Mouse (Mus musculus) hindbrain, embryonic 11.5 days (tissue): ENCODE results near the gene Hgd. TPM values are rescaled to one million over a fixed set of nuclear protein-coding genes. Genes with fewer than 3 reads are reported as not detected.

Source experiments
- ATAC-seq: fragments of 200-750 bp; cut with Nextera tagmentation; 2 replicates; pipeline ENCODE4 v1.8.0; 2017; ENCODE audit warnings: mild to moderate bottlenecking, moderate TSS enrichment, moderate library complexity; ENCODE audit not compliant: low FRiP score
- DNase-seq: peaks from one replicate; pipeline ENCODE4 v3.0.0-alpha.2; 2015; ENCODE audit warnings: low spot score
- H3K27ac ChIP-seq: fragments of 300-500 bp; sonication (generic); 2 replicates; pipeline ENCODE4 v1.5.1; 2014; ENCODE audit warnings: mild to moderate bottlenecking, low read depth, low read length
- H3K27me3 ChIP-seq: fragments of 300-500 bp; sonication (generic); 2 replicates; pipeline ENCODE4 v1.6.1; 2014; ENCODE audit warnings: mild to moderate bottlenecking, low read length, moderate library complexity, mixed read lengths; ENCODE audit not compliant: control insufficient read depth, insufficient read depth
- H3K36me3 ChIP-seq: fragments of 300-500 bp; sonication (generic); 2 replicates; pipeline ENCODE4 v1.6.1; 2014; ENCODE audit warnings: mild to moderate bottlenecking, low read length, moderate library complexity, mixed read lengths; ENCODE audit not compliant: control insufficient read depth, insufficient read depth
- H3K4me1 ChIP-seq: fragments of 300-500 bp; sonication (generic); replicated peaks from 2 replicates; pipeline ENCODE4 v1.6.1; 2014; ENCODE audit warnings: low read length, mixed read lengths; ENCODE audit not compliant: control insufficient read depth, insufficient read depth
- H3K4me2 ChIP-seq: fragments of 300-500 bp; sonication (generic); replicated peaks from 2 replicates; pipeline ENCODE4 v1.6.1; 2014; ENCODE audit warnings: mild to moderate bottlenecking, low read depth, low read length
- H3K4me3 ChIP-seq: fragments of 300-500 bp; sonication (generic); 2 replicates; pipeline ENCODE4 v1.5.1; 2014; ENCODE audit warnings: low read depth, low read length
- H3K9ac ChIP-seq: fragments of 300-500 bp; sonication (generic); 2 replicates; pipeline ENCODE4 v1.6.1; 2014; ENCODE audit warnings: low read depth, low read length
- H3K9me3 ChIP-seq: fragments of 300-500 bp; sonication (generic); 2 replicates; pipeline ENCODE4 v1.6.1; 2016; ENCODE audit warnings: low read length; ENCODE audit not compliant: control insufficient read depth
- WGBS: fragments of 180-500 bp; shearing (Covaris S2); extraction: QIAGEN DNeasy Blood & Tissue Kit; methylation state at CpG from one replicate; pipeline ENCODE4 v1.1.7; 2014; 5-methylcytosine and 5-hydroxymethylcytosine counted together
- polyA plus RNA-seq: library from polyadenylated mRNA; unstranded; fragments of >200 nt; fragmentation: Nextera tagmentation; extraction: Ambion mirVana; gene quantifications from 2 replicates; pipeline ENCODE4 v1.2.1, GENCODE M21; 2014

Hgd gene
- polyA plus RNA-seq, 1 experiment from 2014 or later: not detected

DNA sequence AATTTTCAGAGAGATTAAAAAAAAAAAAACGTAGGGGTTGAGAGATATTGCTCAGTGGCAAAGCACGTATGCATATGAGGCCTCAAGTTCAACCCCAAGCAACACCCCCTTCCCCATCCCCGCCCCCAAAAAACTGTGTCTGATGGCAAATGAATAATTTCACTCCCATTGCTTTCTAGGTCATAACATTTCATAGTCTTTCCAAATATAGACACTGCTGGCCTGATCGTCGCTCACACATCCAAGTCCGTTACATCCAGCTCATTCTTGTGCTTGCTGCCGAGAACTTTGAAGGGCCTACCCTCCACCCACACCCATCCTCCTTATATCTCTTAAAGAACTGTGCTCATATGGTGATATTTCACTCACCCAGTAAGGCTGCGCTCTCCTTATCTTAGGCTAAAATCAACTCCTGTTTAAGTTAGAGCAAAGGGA lies 5.2 kb downstream of the Hgd start:
- peaks cover 6% of the 10 kb centered on the region for H3K4me1 ChIP-seq
- 48% methylated on average over 8 of the region's 8 CpGs for WGBS
- H3K27me3 ChIP-seq: no peaks in the 10 kb centered on the region
- H3K9ac ChIP-seq: no peak overlapping the region
- H3K9me3 ChIP-seq: no peaks in the 10 kb centered on the region
- peak overlapping the region; percentile 94 for H3K27ac ChIP-seq
- H3K36me3 ChIP-seq: no peaks in the 10 kb centered on the region
- no peak overlapping the region for H3K4me2 ChIP-seq
- no peak overlapping the region for H3K4me3 ChIP-seq
- ATAC-seq (peak; percentile 46; the same call in 1 of the 2 replicates), DNase-seq (peak; percentile 32)

DNA sequence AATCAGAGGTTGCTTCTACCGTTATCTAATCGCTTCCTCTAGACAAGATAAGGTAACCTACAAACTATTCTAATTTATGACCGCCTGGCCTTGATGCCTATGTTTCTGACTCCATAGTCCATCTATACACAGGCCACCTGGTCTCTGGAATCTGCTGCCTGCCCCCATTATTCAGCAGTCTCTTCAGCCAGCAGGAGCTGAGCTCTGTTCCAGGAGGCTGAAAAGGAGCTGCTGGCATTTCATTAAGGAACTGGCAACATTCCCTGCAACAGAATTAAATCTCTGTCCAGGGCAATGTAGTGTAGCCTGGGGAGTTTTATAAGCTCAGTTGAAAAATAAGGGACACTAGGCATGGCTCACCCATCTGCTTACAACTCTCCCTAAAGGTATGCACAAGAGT lies 11.0 kb downstream of the Hgd start:
- Histone ChIP-seq H3K4me3 (no peak overlapping the region), H3K27me3 (no peaks in the 10 kb centered on the region), H3K36me3 (no peaks in the 10 kb centered on the region), H3K27ac (no peak overlapping the region), H3K4me1 (no peaks in the 10 kb centered on the region), H3K9me3 (no peaks in the 10 kb centered on the region), H3K9ac (no peak overlapping the region), H3K4me2 (no peak overlapping the region)
- ATAC-seq (no peak), DNase-seq (no peak)
- 89% methylated on average over 3 of the region's 3 CpGs for WGBS

DNA sequence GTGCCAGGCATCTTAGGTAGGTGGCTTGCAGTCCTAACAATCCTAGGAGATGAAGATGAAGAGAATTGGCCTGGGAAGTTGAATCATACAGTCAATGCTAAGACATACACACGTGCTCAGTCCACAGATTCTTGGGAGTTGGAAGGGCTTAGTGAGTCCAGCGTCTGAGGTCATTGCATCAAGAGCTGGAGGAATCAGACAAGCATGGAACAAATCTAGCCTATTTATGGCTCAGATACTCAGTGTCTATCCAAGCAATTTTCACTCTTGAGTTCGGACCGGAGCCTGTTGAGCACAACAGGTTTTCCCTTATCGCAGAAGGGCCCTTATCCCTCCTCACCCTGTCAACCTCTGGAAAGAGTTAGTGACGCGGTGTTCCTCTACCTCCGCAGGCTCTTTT lies 11.6 kb downstream of the Hgd start:
- no peaks in the 10 kb centered on the region for H3K9me3 ChIP-seq
- ATAC-seq (no peak), DNase-seq (no peak)
- no peaks in the 10 kb centered on the region for H3K27me3 ChIP-seq
- H3K36me3 ChIP-seq: no peaks in the 10 kb centered on the region
- 93% methylated on average over 8 of the region's 8 CpGs for WGBS
- no peak overlapping the region for H3K9ac ChIP-seq
- H3K4me2 ChIP-seq: no peak overlapping the region
- no peak overlapping the region for H3K27ac ChIP-seq
- H3K4me3 ChIP-seq: no peak overlapping the region
- H3K4me1 ChIP-seq: no peaks in the 10 kb centered on the region

DNA sequence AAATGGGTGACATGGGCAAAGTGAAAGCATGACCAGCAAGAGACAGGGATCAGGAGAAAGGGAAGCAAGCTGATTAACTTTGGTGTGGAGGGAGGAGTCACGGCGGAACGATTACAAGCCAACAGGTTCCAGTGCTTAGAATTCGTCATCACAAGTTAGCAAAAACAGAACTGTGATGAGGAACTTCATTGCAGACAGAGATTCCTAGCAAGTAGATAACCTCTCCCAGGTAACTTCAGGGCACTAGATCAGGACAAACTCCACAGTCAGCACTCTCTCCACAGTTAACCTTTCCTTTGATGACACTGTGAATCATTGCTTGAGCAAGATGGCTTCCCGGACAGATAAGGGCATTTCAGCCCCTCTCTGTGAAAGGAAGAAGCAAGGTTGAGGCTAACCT lies 17.5 kb downstream of the Hgd start:
- no peaks in the 10 kb centered on the region for H3K9me3 ChIP-seq
- no peak for DNase-seq
- no peak overlapping the region for H3K4me3 ChIP-seq
- no peak overlapping the region for H3K27ac ChIP-seq
- H3K36me3 ChIP-seq: no peaks in the 10 kb centered on the region
- no peak overlapping the region for H3K4me2 ChIP-seq
- no peaks in the 10 kb centered on the region for H3K27me3 ChIP-seq
- WGBS: 81% methylated on average over 5 of the region's 5 CpGs
- no peak overlapping the region for H3K9ac ChIP-seq
- no peak for ATAC-seq
- H3K4me1 ChIP-seq: no peaks in the 10 kb centered on the region

- Histone ChIP-seq H3K4me2 (no peak overlapping the region), H3K27me3 (no peaks in the 10 kb centered on the region), H3K4me3 (no peak overlapping the region), H3K36me3 (no peaks in the 10 kb centered on the region), H3K27ac (no peak overlapping the region), H3K4me1 (no peaks in the 10 kb centered on the region), H3K9ac (no peak overlapping the region), H3K9me3 (no peaks in the 10 kb centered on the region)
- no peak for ATAC-seq
- no peak for DNase-seq
- 93% methylated on average over 7 of the region's 7 CpGs for WGBS
These were observed 18.5 kb downstream of the Hgd start for GRCm38 (mm10) chr16:37598463-37598862.

GRCm38 (mm10) chr16:37599326-37599725 lies 19.4 kb downstream of the Hgd start:
- no peak for DNase-seq
- Histone ChIP-seq H3K4me1 (no peaks in the 10 kb centered on the region), H3K27ac (no peak overlapping the region), H3K4me2 (no peak overlapping the region), H3K4me3 (no peak overlapping the region), H3K9ac (no peak overlapping the region), H3K9me3 (no peaks in the 10 kb centered on the region), H3K27me3 (no peaks in the 10 kb centered on the region), H3K36me3 (no peaks in the 10 kb centered on the region)
- no peak for ATAC-seq
- WGBS: 82% methylated on average over 3 of the region's 3 CpGs

DNA sequence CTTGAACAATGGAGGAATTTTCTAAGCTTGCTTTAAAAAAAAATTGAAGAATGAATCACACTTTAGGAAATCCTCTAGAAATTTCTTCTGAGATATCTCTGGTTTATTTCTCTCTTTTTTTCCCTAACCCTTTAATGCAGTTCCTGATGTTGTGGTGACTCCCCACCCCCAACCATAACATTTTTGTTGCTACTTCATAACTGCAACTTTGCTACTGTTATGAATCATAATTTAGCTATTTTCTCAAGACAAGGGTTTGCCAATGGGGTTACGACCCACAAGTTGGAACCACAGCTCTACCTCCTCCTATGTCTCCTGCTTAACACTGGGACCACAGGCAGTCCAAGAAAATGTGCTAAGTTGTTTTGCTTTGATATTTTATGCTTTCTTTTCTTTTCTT lies 23.5 kb downstream of the Hgd start:
- Histone ChIP-seq H3K27ac (no peak overlapping the region), H3K4me2 (no peak overlapping the region), H3K4me3 (no peak overlapping the region), H3K9ac (no peak overlapping the region), H3K27me3 (no peaks in the 10 kb centered on the region), H3K9me3 (no peaks in the 10 kb centered on the region), H3K4me1 (no peaks in the 10 kb centered on the region), H3K36me3 (no peaks in the 10 kb centered on the region)
- 87% methylated on average over 1 of the region's 1 CpGs for WGBS
- ATAC-seq (no peak), DNase-seq (no peak)

DNA sequence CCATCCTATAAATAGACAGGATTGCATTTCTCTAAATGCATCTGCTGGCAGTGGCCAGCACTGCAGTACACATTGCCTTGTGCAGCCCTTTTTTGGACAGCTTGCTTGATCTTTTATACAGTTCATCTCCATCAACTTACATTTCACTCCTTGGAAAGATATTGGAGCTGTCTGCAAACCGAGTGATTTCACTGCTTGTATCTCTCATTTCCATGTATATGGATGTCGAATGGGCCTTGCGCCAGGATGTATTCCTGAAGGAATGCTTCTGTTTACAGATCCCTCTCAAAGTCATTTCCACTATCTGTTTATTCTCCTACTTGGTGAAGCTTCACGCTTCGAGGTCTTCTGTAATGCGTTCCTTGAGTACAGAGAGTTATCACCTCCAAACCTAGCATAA lies 24.3 kb downstream of the Hgd start:
- Histone ChIP-seq H3K27ac (no peak overlapping the region), H3K4me2 (no peak overlapping the region), H3K36me3 (no peaks in the 10 kb centered on the region), H3K27me3 (no peaks in the 10 kb centered on the region), H3K4me3 (no peak overlapping the region), H3K9ac (no peak overlapping the region), H3K4me1 (no peaks in the 10 kb centered on the region), H3K9me3 (no peaks in the 10 kb centered on the region)
- ATAC-seq: no peak
- DNase-seq: no peak
- WGBS: 94% methylated on average over 6 of the region's 6 CpGs

DNA sequence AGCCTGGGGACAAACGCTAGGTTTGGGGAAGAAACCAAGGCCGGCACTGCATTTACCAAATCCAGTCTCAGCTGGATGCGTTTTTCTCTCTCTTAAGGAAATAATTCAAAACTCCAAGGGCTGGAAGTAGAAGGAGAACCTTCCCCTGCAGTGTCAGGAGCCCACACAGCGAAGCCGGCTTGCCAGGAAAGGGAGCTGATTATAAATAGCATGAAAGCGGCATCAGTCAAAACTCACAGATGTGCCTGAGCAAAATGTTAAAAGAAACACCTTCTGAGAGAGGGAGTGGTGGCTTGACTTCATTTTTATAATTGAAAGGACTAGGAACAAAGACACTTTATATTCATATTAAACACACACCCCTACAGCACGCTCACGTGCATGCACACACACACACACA lies 30.4 kb downstream of the Hgd start:
- DNase-seq: no peak
- H3K36me3 ChIP-seq: no peaks in the 10 kb centered on the region
- no peak overlapping the region for H3K4me2 ChIP-seq
- no peak overlapping the region for H3K27ac ChIP-seq
- 82% methylated on average over 8 of the region's 8 CpGs for WGBS
- ATAC-seq: no peak
- no peaks in the 10 kb centered on the region for H3K9me3 ChIP-seq
- no peak overlapping the region for H3K9ac ChIP-seq
- H3K27me3 ChIP-seq: no peaks in the 10 kb centered on the region
- no peak overlapping the region for H3K4me3 ChIP-seq
- H3K4me1 ChIP-seq: no peaks in the 10 kb centered on the region
